Mouse (Mus musculus): ENCODE data around the gene Arhgap10. TPM values are rescaled to one million over a fixed set of nuclear protein-coding genes. Genes with fewer than 3 reads are reported as not detected.

Arhgap10 gene
- 1.6 TPM for polyA plus RNA-seq (2017; shearing (Covaris generic))

GRCm38 (mm10) chr8:77517301-77518200 is at the start of gene Arhgap10:
Gene Arhgap10 (minus strand): TSS chr8:77517953.

GRCm38 (mm10) chr8:77549121-77549706 is 31.5 kb upstream of the Arhgap10 start, which contains the start of gene Prmt9:
Gene Prmt9 (plus strand): TSS chr8:77549397.

Other genes starting within 250 kb of the Arhgap10 start
- gene Prmt9, start 31.4 kb upstream of the Arhgap10 start, polyA plus RNA-seq (2017; shearing (Covaris generic)), result 27.7 TPM
- 17.9 TPM for gene Tmem184c, start 92.7 kb upstream of the Arhgap10 start, polyA plus RNA-seq (2017; shearing (Covaris generic))
- 0.10 TPM for gene Ednra, start 206.5 kb upstream of the Arhgap10 start, polyA plus RNA-seq (2017; shearing (Covaris generic))